8 mouse cellular contexts compared by ENCODE assay signal in genomic region chr11:75047066-75047465, GRCm38 (mm10).
A peak's percentile ranks its signal among the peaks of the same experiment; 100 is the strongest.
DNase-seq lines count a peak whose midpoint lies in the region; ATAC-seq lines count a peak whose summit lies in the region.

No protein-coding gene starts in this region.

- no peak overlapping the region for H3K27ac ChIP-seq in forebrain, embryonic 16.5 days (ENCODE audit: low read length)
- no peak overlapping the region for H3K27ac ChIP-seq in forebrain, embryonic 15.5 days (replicated peaks)
- H3K27ac ChIP-seq in limb, embryonic 12.5 days, result peak overlapping the region; percentile 81

- H3K4me3 ChIP-seq in forebrain, embryonic 16.5 days (replicated peaks; ENCODE audit: low read length), result no peak overlapping the region
- no peak overlapping the region for H3K4me3 ChIP-seq in forebrain, embryonic 15.5 days
- no peak overlapping the region for H3K4me3 ChIP-seq in limb, embryonic 12.5 days (replicated peaks)

- no peaks in the 10 kb centered on the region; the same call in 1 of the 2 replicates for H3K36me3 ChIP-seq in forebrain, embryonic 16.5 days (ENCODE audit: control insufficient read depth, insufficient read depth)
- peaks cover 14% of the 10 kb centered on the region for H3K36me3 ChIP-seq in forebrain, embryonic 15.5 days
- peaks cover 17% of the 10 kb centered on the region for H3K36me3 ChIP-seq in limb, embryonic 12.5 days

- peak; percentile 74 for DNase-seq in cerebellum, adult 9-11 months
- peak; percentile 95 to 97 for DNase-seq in heart, adult 18-20 months
- DNase-seq in kidney, adult 9 months, result peak; percentile 97
- DNase-seq in ovary, postnatal 36 days (ENCODE audit: low spot score), result peak; percentile 72
- no peak for DNase-seq in thymus, postnatal 25 days

- H3K9ac ChIP-seq in forebrain, embryonic 16.5 days (replicated peaks; ENCODE audit: low read depth, low read length), result no peak overlapping the region
- no peak overlapping the region for H3K9ac ChIP-seq in forebrain, embryonic 15.5 days (replicated peaks)
- H3K9ac ChIP-seq in limb, embryonic 12.5 days (replicated peaks), result no peak overlapping the region

- ATAC-seq in forebrain, embryonic 16.5 days, result peak; percentile 40; the same call in 1 of the 2 replicates
- no peak for ATAC-seq in forebrain, embryonic 15.5 days (replicated peaks)
- peak; percentile 79; the same call in 1 of the 2 replicates for ATAC-seq in limb, embryonic 12.5 days (ENCODE audit: insufficient number of reproducible peaks, insufficient read depth, low FRiP score, low TSS enrichment, low read depth)

- H3K4me1 ChIP-seq in forebrain, embryonic 16.5 days (replicated peaks; ENCODE audit: control insufficient read depth, insufficient read depth, low read length), result peaks cover 13% of the 10 kb centered on the region; the same call in 1 of the 2 replicates
- H3K4me1 ChIP-seq in forebrain, embryonic 15.5 days, result peaks cover 10% of the 10 kb centered on the region
- H3K4me1 ChIP-seq in limb, embryonic 12.5 days (replicated peaks), result peaks cover 75% of the 10 kb centered on the region

- no peaks in the 10 kb centered on the region for H3K9me3 ChIP-seq in forebrain, embryonic 16.5 days (ENCODE audit: control insufficient read depth, low read length)
- no peaks in the 10 kb centered on the region for H3K9me3 ChIP-seq in forebrain, embryonic 15.5 days
- H3K9me3 ChIP-seq in limb, embryonic 12.5 days, result no peaks in the 10 kb centered on the region

- WGBS in forebrain, embryonic 16.5 days, result 23% methylated on average over 6 of the region's 6 CpGs
- 38% methylated on average over 6 of the region's 6 CpGs for WGBS in forebrain, embryonic 15.5 days
- 44% methylated on average over 6 of the region's 6 CpGs for WGBS in limb, embryonic 12.5 days

- H3K4me2 ChIP-seq in forebrain, embryonic 16.5 days (ENCODE audit: low read length), result no peak overlapping the region
- no peak overlapping the region for H3K4me2 ChIP-seq in forebrain, embryonic 15.5 days (replicated peaks)
- H3K4me2 ChIP-seq in limb, embryonic 12.5 days, result no peak overlapping the region

- H3K27me3 ChIP-seq in forebrain, embryonic 16.5 days (replicated peaks; ENCODE audit: control insufficient read depth, insufficient read depth, low read length), result no peaks in the 10 kb centered on the region
- no peaks in the 10 kb centered on the region for H3K27me3 ChIP-seq in forebrain, embryonic 15.5 days
- no peaks in the 10 kb centered on the region for H3K27me3 ChIP-seq in limb, embryonic 12.5 days
